Mouse (Mus musculus) testis, adult 10 weeks (tissue): ENCODE measurements around the gene Clcnka. TPM values are rescaled to one million over a fixed set of nuclear protein-coding genes. Genes with fewer than 3 reads are reported as not detected.

Source experiments
- polyA plus RNA-seq: library from polyadenylated mRNA; stranded (reverse); fragments of 350-450 nt; fragmentation: Illumina TruSeq; extraction: RNeasy Lipid Tissue Mini Kit (QIAGEN cat#74804); gene quantifications from one replicate; pipeline ENCODE4 v1.2.3, GENCODE M21; 2014; ENCODE audit warnings: low read depth, low replicate concordance

Gene Clcnka
- polyA plus RNA-seq = not detected

GRCm38 (mm10) chr4:141398545-141398944 lies at the start of gene Clcnka:
Gene Clcnka (minus strand): TSS chr4:141398724.

GRCm38 (mm10) chr4:141444451-141445327 lies 46.2 kb upstream of the Clcnka start, which contains the start of gene Zbtb17:
Gene Zbtb17 (plus strand): TSS chr4:141444654.

GRCm38 (mm10) chr4:141435974-141436373 lies 37.5 kb upstream of the Clcnka start, which contains the start of gene Srarp:
Gene Srarp (minus strand): TSS chr4:141436105.

GRCm38 (mm10) chr4:141420192-141420829 lies 21.8 kb upstream of the Clcnka start, which contains the start of gene Hspb7:
Gene Hspb7 (plus strand): TSS chr4:141420779.

GRCm38 (mm10) chr4:141415924-141416323 lies 17.4 kb upstream of the Clcnka start, which contains the start of gene Clcnkb:
Gene Clcnkb (minus strand): TSS chr4:141416014.

GRCm38 (mm10) chr4:141367997-141368791 lies 30.3 kb downstream of the Clcnka start, which contains the start of gene Fam131c:
Gene Fam131c (plus strand): TSS chr4:141368220.

Other genes starting within 250 kb of the Clcnka start
- gene Rsg1, start 184.8 kb downstream of the Clcnka start, polyA plus RNA-seq = 0.50 TPM
- gene Arhgef19, start 159.2 kb downstream of the Clcnka start, polyA plus RNA-seq = not detected
- gene Epha2, start 97.5 kb downstream of the Clcnka start, polyA plus RNA-seq = not detected
- gene Fam131c, start 30.5 kb downstream of the Clcnka start, polyA plus RNA-seq = not detected
- gene Clcnkb, start 17.3 kb upstream of the Clcnka start, polyA plus RNA-seq = not detected
- gene Hspb7, start 22.1 kb upstream of the Clcnka start, polyA plus RNA-seq = 0.67 TPM
- not detected for gene Srarp, start 37.4 kb upstream of the Clcnka start, polyA plus RNA-seq
- 0.36 TPM for gene Zbtb17, start 45.9 kb upstream of the Clcnka start, polyA plus RNA-seq
- gene Spen, start 139.9 kb upstream of the Clcnka start, polyA plus RNA-seq = 5.4 TPM
- 1.3 TPM for gene Fblim1, start 207.4 kb upstream of the Clcnka start, polyA plus RNA-seq
- 0.42 TPM for gene Tmem82, start 219.9 kb upstream of the Clcnka start, polyA plus RNA-seq
- 0.13 TPM for gene Slc25a34, start 225.1 kb upstream of the Clcnka start, polyA plus RNA-seq